Comparison of ENCODE assay signal across 29 mouse cellular contexts in the genomic region with DNA sequence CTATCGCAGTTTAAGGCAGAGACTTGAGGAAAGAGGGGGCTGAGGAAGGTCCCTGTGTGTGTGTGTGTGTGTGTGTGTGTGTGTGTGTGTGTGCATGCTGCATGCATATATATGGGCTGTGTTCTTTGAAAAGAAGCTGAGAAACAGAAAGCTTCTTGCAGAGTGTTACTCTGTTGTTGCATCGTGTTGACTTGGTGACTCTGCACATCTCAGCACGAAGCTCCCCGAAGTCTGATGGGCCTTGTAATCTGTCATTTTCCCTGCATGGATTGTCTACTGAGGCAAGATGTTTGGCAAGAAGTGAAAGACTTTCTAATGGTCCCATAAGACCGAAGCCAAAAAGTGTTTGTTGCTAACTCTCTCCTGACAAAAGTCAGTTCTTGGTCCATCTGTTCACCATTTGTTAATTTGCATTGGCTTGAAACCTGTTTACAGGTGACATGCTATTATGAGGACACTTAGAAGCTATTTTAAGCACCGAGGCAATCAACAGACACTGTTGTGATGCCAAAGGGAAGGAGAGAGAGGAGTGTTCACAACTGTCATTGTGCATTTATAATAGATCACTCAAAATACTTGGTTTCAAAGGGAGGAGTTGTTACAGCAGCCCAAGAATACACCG.
DNase-seq lines count a peak whose midpoint lies in the region; ATAC-seq and TF ChIP-seq lines count a peak whose summit lies in the region.
"Had no signal": no experiment of that assay in that cellular context is flagged by ENCODE, and none has a peak within 500 bp of the region (broad histone marks: within the 10 kb centered on the region; RNA-seq: fewer than 3 reads in every experiment).

No protein-coding gene starts in this region.

- H3K4me2 ChIP-seq in forebrain, embryonic 15.5 days (replicated peaks): no peak overlapping the region
- H3K4me2 ChIP-seq in forebrain, embryonic 11.5 days (ENCODE audit: low read depth, low read length, severe bottlenecking): no peak overlapping the region
- H3K4me2 ChIP-seq in kidney, embryonic 16.5 days (replicated peaks; ENCODE audit: low read depth, low read length): no peak overlapping the region
- H3K4me2 ChIP-seq: heart, embryonic 13.5 days; kidney, embryonic 15.5 days; liver, embryonic 15.5 days; lung, embryonic 15.5 days; neural tube, embryonic 13.5 days had no signal

- WGBS in forebrain, embryonic 15.5 days: 66% methylated on average over 7 of the region's 7 CpGs
- 91% methylated on average over 7 of the region's 7 CpGs for WGBS in forebrain, embryonic 11.5 days
- WGBS in kidney, embryonic 16.5 days: 84% methylated on average over 7 of the region's 7 CpGs

- H3K36me3 ChIP-seq in forebrain, embryonic 15.5 days: no peaks in the 10 kb centered on the region
- no peaks in the 10 kb centered on the region for H3K36me3 ChIP-seq in forebrain, embryonic 11.5 days (ENCODE audit: control insufficient read depth, insufficient read depth, low read length)
- H3K36me3 ChIP-seq in MEL (ENCODE audit: control insufficient read depth in 1 of 2, insufficient read depth in 2 of 2, low read length in 2 of 2): peaks cover 0 to 3% of the 10 kb centered on the region in 2 experiments; a peak in 3 of 4 replicates
- H3K36me3 ChIP-seq in kidney, embryonic 16.5 days (ENCODE audit: insufficient read depth, low read length): no peaks in the 10 kb centered on the region
- H3K36me3 ChIP-seq: heart, embryonic 13.5 days; kidney, embryonic 15.5 days; limb, embryonic 10.5 days; liver, embryonic 15.5 days; lung, embryonic 15.5 days; neural tube, embryonic 13.5 days had no signal

- H3K9ac ChIP-seq in forebrain, embryonic 15.5 days (replicated peaks): no peak overlapping the region
- no peak overlapping the region for H3K9ac ChIP-seq in forebrain, embryonic 11.5 days (ENCODE audit: low read length)
- H3K9ac ChIP-seq in MEL (ENCODE audit: control insufficient read depth, low read depth, low read length, poor library complexity, severe bottlenecking): no peak overlapping the region; the same call in 1 of the 2 replicates
- H3K9ac ChIP-seq in kidney, embryonic 16.5 days (replicated peaks; ENCODE audit: low read length): no peak overlapping the region
- H3K9ac ChIP-seq: heart, embryonic 13.5 days; kidney, embryonic 15.5 days; liver, embryonic 15.5 days; lung, embryonic 15.5 days; neural tube, embryonic 13.5 days had no signal

- no peak for TF ChIP-seq POLR2A in MEL (IDR thresholded peaks at IDR 0.05; ENCODE audit: control insufficient read depth in 1 of 2, insufficient read depth in 1 of 2, low read depth in 1 of 2, low read length in 2 of 2, poor library complexity in 1 of 2)
- no peak for TF ChIP-seq POLR2A in embryonic fibroblast, embryonic 13.5 days (IDR thresholded peaks at IDR 0.05; ENCODE audit: low read depth, low read length)

- H3K79me2 ChIP-seq in MEL (ENCODE audit: control insufficient read depth, insufficient read depth, low read length, poor library complexity): no peaks in the 10 kb centered on the region

- ATAC-seq in forebrain, embryonic 15.5 days (replicated peaks): peak; percentile 32; the same call in 1 of the 2 replicates
- ATAC-seq in forebrain, embryonic 11.5 days (replicated peaks; ENCODE audit: low FRiP score): no peak
- ATAC-seq in kidney, embryonic 16.5 days (ENCODE audit: low FRiP score, low TSS enrichment): no peak

- H3K4me3 ChIP-seq in forebrain, embryonic 15.5 days: no peak overlapping the region
- H3K4me3 ChIP-seq in forebrain, embryonic 11.5 days (ENCODE audit: low read depth, low read length): no peak overlapping the region
- H3K4me3 ChIP-seq in MEL (ENCODE audit: control insufficient read depth in 1 of 2, insufficient read depth in 1 of 2, low read depth in 2 of 2, low read length in 2 of 2): no peak overlapping the region
- no peak overlapping the region for H3K4me3 ChIP-seq in embryonic fibroblast, embryonic 13.5 days (ENCODE audit: insufficient read depth, low read length)
- no peak overlapping the region for H3K4me3 ChIP-seq in kidney, embryonic 16.5 days (ENCODE audit: low read length)
- H3K4me3 ChIP-seq: heart, adult 2 months; heart, embryonic 13.5 days; kidney, embryonic 15.5 days; left cerebral cortex, adult 2 months; limb, embryonic 10.5 days; liver, embryonic 15.5 days; lung, embryonic 15.5 days; megakaryocyte, embryonic 14.5 days; neural tube, embryonic 13.5 days had no signal

- peaks cover 33% of the 10 kb centered on the region for H3K4me1 ChIP-seq in forebrain, embryonic 15.5 days
- H3K4me1 ChIP-seq in forebrain, embryonic 11.5 days (replicated peaks; ENCODE audit: control insufficient read depth, insufficient read depth, low read length): peaks cover 11% of the 10 kb centered on the region
- H3K4me1 ChIP-seq in MEL (ENCODE audit: control insufficient read depth in 1 of 2, insufficient read depth in 2 of 2, low read length in 2 of 2): peaks cover 12 to 13% of the 10 kb centered on the region in 2 experiments
- H3K4me1 ChIP-seq in embryonic fibroblast, embryonic 13.5 days (ENCODE audit: control insufficient read depth, insufficient read depth, low read length): peaks cover 15% of the 10 kb centered on the region; the same call in 1 of the 2 replicates
- H3K4me1 ChIP-seq in kidney, embryonic 16.5 days (ENCODE audit: insufficient read depth, low read length): peaks cover 44% of the 10 kb centered on the region

- H3K9me3 ChIP-seq in forebrain, embryonic 15.5 days: no peaks in the 10 kb centered on the region
- no peaks in the 10 kb centered on the region for H3K9me3 ChIP-seq in forebrain, embryonic 11.5 days (ENCODE audit: control insufficient read depth, low read length)
- H3K9me3 ChIP-seq in MEL (replicated peaks; ENCODE audit: insufficient read depth, low read length): no peaks in the 10 kb centered on the region
- H3K9me3 ChIP-seq in kidney, embryonic 16.5 days (ENCODE audit: low read length): no peaks in the 10 kb centered on the region
- H3K9me3 ChIP-seq: heart, embryonic 13.5 days; kidney, embryonic 15.5 days; limb, embryonic 10.5 days; liver, embryonic 15.5 days; lung, embryonic 15.5 days; megakaryocyte, embryonic 14.5 days; neural tube, embryonic 13.5 days had no signal

- TF ChIP-seq RAD21 in MEL (IDR thresholded peaks at IDR 0.05; ENCODE audit: low read depth, low read length): no peak

- no peak for TF ChIP-seq CTCF in MEL (IDR thresholded peaks at IDR 0.05 in 2 of 3, conservative IDR thresholded peaks at IDR 0.05 in 1 of 3; ENCODE audit: control insufficient read depth in 1 of 3, insufficient read depth in 1 of 3, low read depth in 2 of 3, low read length in 3 of 3, poor library complexity in 1 of 3, severe bottlenecking in 1 of 3)
- TF ChIP-seq CTCF in embryonic fibroblast, embryonic 13.5 days (IDR thresholded peaks at IDR 0.05; ENCODE audit: borderline replicate concordance, insufficient read depth, low read length): no peak

- no peak for DNase-seq in forebrain, embryonic 11.5 days (ENCODE audit: low spot score)
- DNase-seq in A20 (ENCODE audit: low read depth, low spot score) (peak; percentile 61), MEL (ENCODE audit: low read depth, low spot score) (peak; percentile 41)
- DNase-seq in spleen, postnatal 10 days (ENCODE audit: low spot score in 2 of 2): no peak
- DNase-seq: adrenal gland, postnatal 36 days; cerebellum, postnatal 10 days; gastrocnemius, postnatal 36 days; heart, adult 2 months; heart, postnatal 14 days; kidney, adult 11 months; kidney, postnatal 4 days; layer of hippocampus, adult 9-11 months; liver; lung, postnatal 36 days; midbrain, embryonic 14.5 days; right cerebral cortex, adult 18-20 months; thymus, adult 18-20 months; thymus, postnatal 36 days had no signal

- H3K27me3 ChIP-seq in forebrain, embryonic 15.5 days: no peaks in the 10 kb centered on the region
- no peaks in the 10 kb centered on the region for H3K27me3 ChIP-seq in forebrain, embryonic 11.5 days (ENCODE audit: control insufficient read depth, insufficient read depth, low read length)
- no peaks in the 10 kb centered on the region for H3K27me3 ChIP-seq in MEL (ENCODE audit: control insufficient read depth in 1 of 2, insufficient read depth in 2 of 2, low read length in 2 of 2)
- no peaks in the 10 kb centered on the region for H3K27me3 ChIP-seq in kidney, embryonic 16.5 days (ENCODE audit: insufficient read depth, low read length)
- H3K27me3 ChIP-seq: heart, embryonic 13.5 days; kidney, embryonic 15.5 days; liver, embryonic 15.5 days; lung, embryonic 15.5 days; neural tube, embryonic 13.5 days had no signal

- H3K27ac ChIP-seq in forebrain, embryonic 15.5 days (replicated peaks): peak overlapping the region; percentile 41
- H3K27ac ChIP-seq in forebrain, embryonic 11.5 days (ENCODE audit: low read depth, low read length): no peak overlapping the region
- peak overlapping the region; percentile 63 for H3K27ac ChIP-seq in MEL (ENCODE audit: control insufficient read depth, low read depth, low read length)
- H3K27ac ChIP-seq in embryonic fibroblast, embryonic 13.5 days (ENCODE audit: insufficient read depth, low read length): 0 out of 2 replicates have a peak overlapping the region, but pooled peaks have one; percentile 37
- no peak overlapping the region for H3K27ac ChIP-seq in kidney, embryonic 16.5 days (ENCODE audit: low read length)
- H3K27ac ChIP-seq: heart, adult 2 months; heart, embryonic 13.5 days; kidney, embryonic 15.5 days; left cerebral cortex, adult 2 months; limb, embryonic 10.5 days; liver, embryonic 15.5 days; lung, embryonic 15.5 days; neural tube, embryonic 13.5 days had no signal

- TF ChIP-seq EP300 in MEL (IDR thresholded peaks at IDR 0.05; ENCODE audit: low read depth in 1 of 2, low read length in 2 of 2): peak in 1 of 2 experiments; percentile 49; a peak in 1 of 4 replicates

TF ChIP-seq in MEL, 35 proteins besides CTCF, POLR2A, EP300 and RAD21:
- TF ChIP-seq TCF12 (IDR thresholded peaks at IDR 0.05; ENCODE audit: low read depth, low read length) (peak; percentile 23; the same call in 1 of the 2 replicates), KAT2A (conservative IDR thresholded peaks at IDR 0.05; ENCODE audit: low read depth, low read length) (0 out of 2 replicates have a peak, but pooled peaks have one; percentile 37), POLR2AphosphoS2 (IDR thresholded peaks at IDR 0.05; ENCODE audit: low read length) (no peak)

Comparison
In these comparisons a context has a peak if more than half of its experiments do, and no peak if none do; other contexts are left out.
1. H3K27ac ChIP-seq: peak in forebrain, embryonic 15.5 days (single experiment), MEL (single experiment) and embryonic fibroblast, embryonic 13.5 days (single experiment); none in forebrain, embryonic 11.5 days (single experiment) and kidney, embryonic 16.5 days (single experiment).
2. DNase-seq: peak in A20 (single experiment) and MEL (single experiment); none in forebrain, embryonic 11.5 days (single experiment) and spleen, postnatal 10 days (0 of 2).